Mouse (Mus musculus) ovary, adult 2 months (tissue): ENCODE measurements around the gene Ms4a10. TPM values are rescaled to one million over a fixed set of nuclear protein-coding genes. Genes with fewer than 3 reads are reported as not detected.

Experiments used
- polyA plus RNA-seq: library from polyadenylated mRNA; depleted of rRNA; stranded (reverse); fragments of >200 nt; gene quantifications from 2 replicates; pipeline ENCODE4 v1.2.3, GENCODE M21; 2012; rRNA removed

Ms4a10 gene
- polyA plus RNA-seq, result 1.4 and 4.0 TPM in 2 replicates

DNA sequence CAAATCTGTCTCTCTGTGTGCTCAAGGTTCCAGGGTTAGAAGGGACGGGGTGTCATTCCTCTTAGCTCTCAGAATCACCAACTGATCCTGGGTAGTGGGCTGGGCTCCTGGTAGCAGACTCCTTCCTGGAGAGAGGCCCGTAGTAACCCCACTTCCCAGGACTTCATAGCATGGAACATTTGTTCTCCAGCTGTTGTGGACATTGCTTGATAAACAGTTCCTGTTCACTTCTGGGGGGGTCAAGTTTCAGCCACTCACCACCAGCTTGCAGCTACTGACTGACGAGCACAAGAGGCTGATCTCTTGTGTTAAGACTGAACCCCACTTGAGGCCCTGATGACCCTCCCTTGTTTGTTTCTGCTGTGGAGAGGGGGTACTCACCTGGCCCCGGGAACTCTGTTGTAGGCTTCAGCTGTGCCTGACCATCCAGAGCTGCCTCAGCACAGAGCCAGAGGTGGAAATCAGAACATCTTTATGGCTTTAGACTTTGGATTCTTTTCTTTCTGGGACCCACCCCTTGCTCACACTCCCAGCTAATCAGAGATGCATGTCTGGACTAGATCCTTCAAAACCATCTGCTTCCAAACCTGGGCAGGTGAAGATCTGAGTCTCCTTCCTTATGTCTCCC lies at the start of gene Ms4a10:
Gene Ms4a10, minus strand, starts transcription at position 433 of the 628 bp plus-strand sequence.

DNA sequence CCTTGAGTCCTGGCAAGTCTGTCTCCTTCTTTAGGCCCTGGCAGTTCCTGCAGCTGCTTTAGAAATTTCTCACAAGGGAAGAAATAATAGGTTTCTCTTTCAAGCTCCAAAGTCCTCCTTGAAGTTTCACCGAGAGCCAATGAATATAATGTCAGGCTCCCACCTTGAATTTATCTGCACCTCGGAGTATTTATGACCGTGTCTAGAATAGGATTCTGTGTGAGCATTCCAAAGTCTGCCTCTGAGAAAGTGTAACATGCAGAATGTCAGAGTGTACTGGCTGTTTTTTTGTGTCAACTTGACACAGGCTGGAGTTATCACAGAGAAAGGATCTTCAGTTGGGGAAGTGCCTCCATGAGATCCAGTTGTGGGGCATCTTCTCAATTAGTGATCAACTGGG lies 43.4 kb upstream of the Ms4a10 start, which contains the start of gene Ms4a18:
Gene Ms4a18, minus strand, starts transcription at position 141 of the 400 bp plus-strand sequence.

DNA sequence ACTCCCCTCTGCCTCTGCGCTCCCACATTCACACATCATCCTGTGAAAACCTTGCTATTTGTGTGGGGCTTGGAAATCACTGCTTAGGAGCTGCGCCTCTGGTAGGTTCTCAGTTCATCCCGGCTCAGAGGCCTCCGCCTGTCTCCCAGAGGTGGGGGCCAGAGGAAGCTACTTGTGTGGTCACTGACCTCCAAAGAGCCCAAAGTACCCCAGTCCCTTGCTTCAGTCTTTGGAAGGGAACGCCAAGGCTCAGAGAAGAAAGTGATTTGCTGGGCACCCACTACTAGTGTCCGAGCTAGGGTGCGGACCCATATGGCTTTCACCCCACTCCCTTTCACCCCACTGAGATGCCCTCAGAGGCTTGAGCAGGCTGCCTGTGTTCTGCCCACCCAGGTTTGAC lies 18.7 kb upstream of the Ms4a10 start, which contains the start of gene Ms4a15:
Gene Ms4a15, minus strand, starts transcription at position 101 of the 400 bp plus-strand sequence.

DNA sequence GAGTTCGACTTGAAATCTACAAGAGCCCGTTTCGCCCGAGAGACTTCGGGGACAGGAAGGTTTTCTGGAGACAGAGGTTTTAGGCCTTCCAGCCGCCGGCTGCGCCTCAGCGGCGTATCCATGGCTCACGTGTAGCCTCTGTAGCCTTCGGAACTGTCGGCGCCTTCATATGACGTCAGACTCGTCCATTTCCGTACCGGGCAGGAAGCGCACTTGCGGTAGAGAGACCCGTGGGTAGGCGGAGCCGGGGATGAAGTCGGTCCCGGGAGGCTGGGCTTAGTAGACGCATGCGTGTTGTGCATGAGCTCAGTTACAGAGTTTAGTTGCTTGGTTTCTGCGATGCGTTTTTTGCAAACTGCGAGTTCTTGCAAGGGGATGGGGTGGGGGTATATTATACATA lies 25.4 kb downstream of the Ms4a10 start, which contains the start of gene Ccdc86:
Gene Ccdc86, minus strand, starts transcription at position 155 of the 400 bp plus-strand sequence.

DNA sequence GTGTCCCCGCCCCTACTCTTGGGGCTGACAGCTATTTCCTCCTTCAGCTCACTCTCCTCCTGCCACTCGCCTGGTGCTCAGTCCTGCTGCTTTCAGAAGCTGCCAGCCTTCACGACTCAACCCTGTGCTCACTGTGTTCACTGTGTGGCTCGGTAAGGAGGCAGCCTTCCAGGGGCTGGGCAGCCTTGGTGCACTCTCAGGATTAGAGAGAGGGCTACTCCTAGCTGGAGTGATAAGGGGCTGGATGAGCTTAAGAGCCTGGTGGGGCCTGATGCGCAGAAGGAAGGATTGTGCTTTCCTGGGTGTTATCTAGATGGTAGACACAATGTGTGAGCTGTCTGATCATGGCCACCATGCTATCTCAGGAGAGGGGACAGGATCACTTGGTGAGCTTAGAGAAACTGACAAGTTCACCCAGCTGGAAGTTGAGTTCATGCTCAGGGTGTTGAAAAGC lies 37.3 kb downstream of the Ms4a10 start, which contains the start of gene Ptgdr2:
Gene Ptgdr2, plus strand, starts transcription at position 51 of the 454 bp plus-strand sequence.

DNA sequence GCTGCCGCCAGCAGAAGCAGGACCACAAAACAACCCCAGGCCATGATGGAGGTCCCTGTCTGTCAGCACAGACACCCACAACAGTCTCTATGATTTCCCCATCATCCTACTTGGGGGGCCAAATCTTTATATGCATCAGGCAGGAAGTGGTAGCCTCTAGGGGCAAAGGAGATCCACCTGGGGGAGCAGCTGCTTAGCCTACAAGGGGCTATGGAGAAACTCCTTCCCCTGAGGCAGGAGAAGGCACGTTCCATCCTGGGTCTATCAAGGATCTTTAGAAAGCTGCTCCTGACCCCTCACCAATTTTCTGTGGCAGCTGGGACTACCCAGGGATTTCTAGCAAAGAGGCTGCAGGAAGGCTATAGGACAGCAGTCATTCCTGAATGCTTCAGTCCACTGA lies 53.9 kb downstream of the Ms4a10 start, which contains the start of gene Zp1:
Gene Zp1, minus strand, starts transcription at position 101 of the 400 bp plus-strand sequence.

Other genes starting within 250 kb of the Ms4a10 start
- 0.25 and 0.53 TPM in 2 replicates for gene Cd5, start 235.7 kb downstream of the Ms4a10 start, polyA plus RNA-seq
- gene Cd6, start 144.6 kb downstream of the Ms4a10 start, polyA plus RNA-seq, result 0.24 and 1.2 TPM in 2 replicates
- 9.7 and 11.8 TPM in 2 replicates for gene Slc15a3, start 134.9 kb downstream of the Ms4a10 start, polyA plus RNA-seq
- gene Tmem132a, start 104.7 kb downstream of the Ms4a10 start, polyA plus RNA-seq, result 155 and 161 TPM in 2 replicates
- 150 and 163 TPM in 2 replicates for gene Tmem109, start 92.7 kb downstream of the Ms4a10 start, polyA plus RNA-seq
- gene Prpf19, start 79.4 kb downstream of the Ms4a10 start, polyA plus RNA-seq, result 428 and 499 TPM in 2 replicates
- gene Zp1, start 54.0 kb downstream of the Ms4a10 start, polyA plus RNA-seq, result 42.9 and 63.2 TPM in 2 replicates
- 7.2 and 9.1 TPM in 2 replicates for gene Ptgdr2, start 37.5 kb downstream of the Ms4a10 start, polyA plus RNA-seq
- gene Ccdc86, start 25.4 kb downstream of the Ms4a10 start, polyA plus RNA-seq, result 9.0 and 11.2 TPM in 2 replicates
- gene Ms4a15, start 18.6 kb upstream of the Ms4a10 start, polyA plus RNA-seq, result 0.15 and 0.28 TPM in 2 replicates
- gene Ms4a18, start 43.4 kb upstream of the Ms4a10 start, polyA plus RNA-seq, result 0.39 and 0.58 TPM in 2 replicates
- 1.2 and 1.4 TPM in 2 replicates for gene Ms4a8a, start 106.4 kb upstream of the Ms4a10 start, polyA plus RNA-seq
- gene 1700017D01Rik, start 156.2 kb upstream of the Ms4a10 start, polyA plus RNA-seq, result not detected in 2 replicates
- gene 1700025F22Rik, start 190.7 kb upstream of the Ms4a10 start, polyA plus RNA-seq, result not detected in 2 replicates
- gene Ms4a13, start 222.1 kb upstream of the Ms4a10 start, polyA plus RNA-seq, result not detected in 2 replicates